Mouse (Mus musculus) bone marrow macrophage, adult 2 months (primary cell): ENCODE results near the gene Mb.

ENCODE experiments used
- CTCF ChIP-seq: IDR thresholded peaks from 2 replicates; pipeline ENCODE4 v1.5.1; 2012; ENCODE audit warnings: low read depth, mild to moderate bottlenecking, low read length, moderate library complexity
- POLR2A ChIP-seq: IDR thresholded peaks from 2 replicates; pipeline ENCODE4 v1.6.1; 2012; ENCODE audit warnings: mild to moderate bottlenecking, low read depth, low read length, borderline replicate concordance

GRCm38 (mm10) chr15:77078786-77079185 is 28.3 kb upstream of the Mb start:
- no peak for TF ChIP-seq CTCF
- no peak for TF ChIP-seq POLR2A
